21 mouse cellular contexts compared by ENCODE assay signal in the genomic region with DNA sequence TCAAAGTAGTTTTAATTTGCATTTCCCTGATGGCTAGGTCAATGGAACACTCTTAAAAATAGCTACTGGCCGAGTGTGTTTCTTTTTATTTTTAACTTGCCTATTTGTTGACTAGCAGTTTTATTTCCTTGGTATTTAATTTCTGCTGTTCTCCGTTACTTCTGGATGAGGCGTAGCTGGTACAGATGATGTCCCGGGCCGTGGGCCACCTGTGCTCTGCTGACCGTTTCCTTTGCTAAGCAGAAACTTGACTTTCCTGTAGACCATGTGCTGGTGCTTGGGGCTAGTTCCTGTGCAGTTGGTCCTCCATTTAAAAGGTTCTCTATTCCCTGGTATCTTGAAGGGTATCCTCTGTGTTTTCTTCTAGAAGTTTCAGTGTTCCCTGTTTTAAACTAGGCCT. TPM values are rescaled to one million over a fixed set of nuclear protein-coding genes. Genes with fewer than 3 reads are reported as not detected.
DNase-seq lines count a peak whose midpoint lies in the region; ATAC-seq and TF ChIP-seq lines count a peak whose summit lies in the region.
"Had no signal": no experiment of that assay in that cellular context is flagged by ENCODE, and none has a peak within 500 bp of the region (broad histone marks: within the 10 kb centered on the region; RNA-seq: fewer than 3 reads in every experiment).

No protein-coding gene starts in this region.

- no peak overlapping the region for H3K4me2 ChIP-seq in liver, embryonic 13.5 days
- H3K4me2 ChIP-seq in liver, postnatal 0 days (ENCODE audit: low read depth, low read length) = no peak overlapping the region
- no peak overlapping the region for H3K4me2 ChIP-seq in liver, embryonic 15.5 days
- H3K4me2 ChIP-seq: forebrain, embryonic 13.5 days; heart, embryonic 13.5 days; hindbrain, embryonic 12.5 days; hindbrain, embryonic 15.5 days had no signal

- 0 out of 2 replicates have a peak overlapping the region, but pooled peaks have one; percentile 28 for H3K9ac ChIP-seq in liver, embryonic 13.5 days
- no peak overlapping the region for H3K9ac ChIP-seq in liver, postnatal 0 days (replicated peaks)
- peak overlapping the region; percentile 18; the same call in 1 of the 2 replicates for H3K9ac ChIP-seq in liver, embryonic 15.5 days
- H3K9ac ChIP-seq: forebrain, embryonic 13.5 days; heart, embryonic 13.5 days; hindbrain, embryonic 12.5 days; hindbrain, embryonic 15.5 days had no signal

- DNase-seq in gastrocnemius, adult 18-20 months (ENCODE audit: low spot score) = peak; percentile 32
- no peak for DNase-seq in gastrocnemius, postnatal 10 days
- peak; percentile 1 for DNase-seq in heart, adult 11 months
- no peak for DNase-seq in heart, adult 9 months (ENCODE audit: low spot score in 2 of 2)
- DNase-seq in liver, embryonic 13.5 days = no peak
- DNase-seq in liver, postnatal 0 days = no peak
- DNase-seq in urinary bladder, postnatal 10 days (ENCODE audit: low spot score) = no peak
- DNase-seq: adrenal gland, adult 8-10 months; adrenal gland, postnatal 25 days; cerebellum, adult 11-12 months; cerebellum, adult 8-10 months; cerebellum, postnatal 10 days; cerebellum, postnatal 36 days had no signal

- TF ChIP-seq CTCF in liver, postnatal 0 days (IDR thresholded peaks at IDR 0.05; ENCODE audit: low read depth) = no peak

- H3K9me3 ChIP-seq in liver, embryonic 13.5 days (replicated peaks) = no peaks in the 10 kb centered on the region
- H3K9me3 ChIP-seq in liver, postnatal 0 days (ENCODE audit: low read length) = no peaks in the 10 kb centered on the region
- H3K9me3 ChIP-seq in liver, embryonic 15.5 days (replicated peaks) = no peaks in the 10 kb centered on the region
- H3K9me3 ChIP-seq: forebrain, embryonic 10.5 days; forebrain, embryonic 13.5 days; heart, embryonic 13.5 days; hindbrain, embryonic 12.5 days; hindbrain, embryonic 15.5 days had no signal

- H3K4me1 ChIP-seq in liver, embryonic 13.5 days (replicated peaks) = peaks cover 68% of the 10 kb centered on the region
- H3K4me1 ChIP-seq in liver, postnatal 0 days (ENCODE audit: insufficient read depth) = peaks cover 12% of the 10 kb centered on the region
- peaks cover 68% of the 10 kb centered on the region for H3K4me1 ChIP-seq in liver, embryonic 15.5 days (replicated peaks)

- peak overlapping the region; percentile 73 for H3K27ac ChIP-seq in liver, embryonic 13.5 days
- no peak overlapping the region; the same call in 1 of the 2 replicates for H3K27ac ChIP-seq in liver, postnatal 0 days (ENCODE audit: low read depth)
- peak overlapping the region; percentile 61 for H3K27ac ChIP-seq in liver, embryonic 15.5 days (replicated peaks)
- H3K27ac ChIP-seq: forebrain, embryonic 10.5 days; forebrain, embryonic 13.5 days; heart, embryonic 13.5 days; hindbrain, embryonic 12.5 days; hindbrain, embryonic 15.5 days had no signal

- no peak for ATAC-seq in liver, embryonic 13.5 days (ENCODE audit: low read depth)
- ATAC-seq in liver, postnatal 0 days = no peak
- no peak for ATAC-seq in liver, embryonic 15.5 days (ENCODE audit: insufficient read depth)
- ATAC-seq: activated CD4-positive, CD25-positive, alpha-beta regulatory T cell, adult 4 months; forebrain, embryonic 13.5 days; forebrain, embryonic 16.5 days had no signal

- WGBS in liver, embryonic 13.5 days (ENCODE audit: insufficient replicate concordance) = 85% methylated on average over 6 of the region's 6 CpGs
- WGBS in liver, postnatal 0 days (ENCODE audit: insufficient replicate concordance) = 86% methylated on average over 6 of the region's 6 CpGs
- 82% methylated on average over 6 of the region's 6 CpGs for WGBS in liver, embryonic 15.5 days (ENCODE audit: insufficient replicate concordance)

- H3K4me3 ChIP-seq in liver, embryonic 13.5 days (replicated peaks) = no peak overlapping the region
- no peak overlapping the region for H3K4me3 ChIP-seq in liver, postnatal 0 days (ENCODE audit: low read depth, low read length)
- H3K4me3 ChIP-seq in liver, embryonic 15.5 days (replicated peaks) = no peak overlapping the region
- H3K4me3 ChIP-seq: forebrain, embryonic 10.5 days; forebrain, embryonic 13.5 days; heart, embryonic 13.5 days; hindbrain, embryonic 12.5 days; hindbrain, embryonic 15.5 days had no signal

- no peaks in the 10 kb centered on the region for H3K36me3 ChIP-seq in liver, embryonic 13.5 days
- no peaks in the 10 kb centered on the region for H3K36me3 ChIP-seq in liver, postnatal 0 days (replicated peaks; ENCODE audit: insufficient read depth, low read length)
- no peaks in the 10 kb centered on the region for H3K36me3 ChIP-seq in liver, embryonic 15.5 days (replicated peaks)
- H3K36me3 ChIP-seq: forebrain, embryonic 10.5 days; heart, embryonic 13.5 days; hindbrain, embryonic 12.5 days; hindbrain, embryonic 15.5 days had no signal

- no peak for TF ChIP-seq EP300 in liver, postnatal 0 days (IDR thresholded peaks at IDR 0.05; ENCODE audit: low read depth)

- H3K27me3 ChIP-seq in liver, embryonic 13.5 days = no peaks in the 10 kb centered on the region
- H3K27me3 ChIP-seq in liver, postnatal 0 days (ENCODE audit: insufficient read depth, low read length) = no peaks in the 10 kb centered on the region
- no peaks in the 10 kb centered on the region for H3K27me3 ChIP-seq in liver, embryonic 15.5 days
- H3K27me3 ChIP-seq: forebrain, embryonic 13.5 days; heart, embryonic 13.5 days; hindbrain, embryonic 12.5 days; hindbrain, embryonic 15.5 days had no signal

RNA-seq across cellular contexts. Expression of a gene that starts 4.1 kb away (rescaled TPM):
- total RNA-seq in gastrocnemius, adult 18-20 months (2021) = 100 to 1,000 TPM in 1 of 2 experiments, 10 to 100 TPM in 1; 98.7 to 119 TPM
- total RNA-seq in gastrocnemius, postnatal 10 days (2021) = 10 to 100 TPM; 76.3 to 87.7 TPM
- 102 and 104 TPM in 2 replicates for polyA plus RNA-seq in liver, embryonic 13.5 days (2015; fragmentation: Nextera tagmentation; extraction: Ambion mirVana)
- polyA plus RNA-seq in liver, postnatal 0 days (2015; fragmentation: Nextera tagmentation; extraction: Ambion mirVana) = 54.2 and 59.3 TPM in 2 replicates
- 82.8 and 83.0 TPM in 2 replicates for polyA plus RNA-seq in liver, embryonic 15.5 days (2015; fragmentation: Nextera tagmentation; extraction: Ambion mirVana)

RNA-seq across cellular contexts. Expression of a gene that starts 51.4 kb away (rescaled TPM):
- 10 to 100 TPM; 22.7 to 26.2 TPM for total RNA-seq in gastrocnemius, adult 18-20 months (2021)
- total RNA-seq in gastrocnemius, postnatal 10 days (2021) = 10 to 100 TPM; 10.1 to 13.5 TPM
- polyA plus RNA-seq in liver, embryonic 13.5 days (2015; fragmentation: Nextera tagmentation; extraction: Ambion mirVana) = 3.7 and 3.9 TPM in 2 replicates
- 5.9 and 6.1 TPM in 2 replicates for polyA plus RNA-seq in liver, postnatal 0 days (2015; fragmentation: Nextera tagmentation; extraction: Ambion mirVana)
- polyA plus RNA-seq in liver, embryonic 15.5 days (2015; fragmentation: Nextera tagmentation; extraction: Ambion mirVana) = 1.9 and 2.1 TPM in 2 replicates

Comparison
In these comparisons a context has a peak if more than half of its experiments do, and no peak if none do; other contexts are left out.
1. DNase-seq: peak in gastrocnemius, adult 18-20 months (single experiment) and heart, adult 11 months (single experiment); none in gastrocnemius, postnatal 10 days (single experiment), heart, adult 9 months (0 of 2), liver, embryonic 13.5 days (single experiment), liver, postnatal 0 days (single experiment) and urinary bladder, postnatal 10 days (single experiment).